Mouse (Mus musculus) spleen, embryonic (tissue): ENCODE measurements around the gene Btnl1.

Source experiments
- CTCF ChIA-PET: fragments of 350-600 bp; sonication (Branson Sonifier 250); formaldehyde crosslinking; loops from one replicate; lab custom pipeline; 2022; lab: Charles Lee

Btnl1 gene

GRCm38 (mm10) chr17:34383212-34383611 is 6.3 kb downstream of the Btnl1 start:
- CTCF ChIA-PET: interaction anchor here (0.6 kb wide), 1 partner anchor 58 kb away, joined by 3 read pairs; the partner anchor contains the start of gene H2-Eb2

DNA sequence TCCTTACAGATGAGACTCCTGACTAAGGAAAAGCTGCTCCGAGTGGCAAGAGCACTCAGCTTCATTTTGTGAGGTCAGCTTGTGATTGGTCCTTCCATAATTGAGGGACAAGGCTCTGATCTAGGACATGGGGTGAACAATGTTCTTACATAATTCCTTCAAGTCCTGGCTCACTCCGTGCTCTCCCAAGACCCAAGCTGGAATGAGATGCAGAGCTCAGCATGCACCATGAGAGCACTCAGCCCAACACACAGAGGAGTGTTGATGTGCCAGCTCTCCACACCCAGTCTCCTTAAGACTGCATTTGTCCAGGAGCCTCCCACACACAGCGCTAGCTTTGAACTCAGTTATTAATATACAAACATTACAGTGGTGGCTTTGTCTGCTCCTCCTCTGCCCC is 7.8 kb downstream of the Btnl1 start:
- CTCF ChIA-PET: interaction anchor here (0.6 kb wide), 1 partner anchor 175 kb away, joined by 3 read pairs; no protein-coding TSS in a partner anchor

DNA sequence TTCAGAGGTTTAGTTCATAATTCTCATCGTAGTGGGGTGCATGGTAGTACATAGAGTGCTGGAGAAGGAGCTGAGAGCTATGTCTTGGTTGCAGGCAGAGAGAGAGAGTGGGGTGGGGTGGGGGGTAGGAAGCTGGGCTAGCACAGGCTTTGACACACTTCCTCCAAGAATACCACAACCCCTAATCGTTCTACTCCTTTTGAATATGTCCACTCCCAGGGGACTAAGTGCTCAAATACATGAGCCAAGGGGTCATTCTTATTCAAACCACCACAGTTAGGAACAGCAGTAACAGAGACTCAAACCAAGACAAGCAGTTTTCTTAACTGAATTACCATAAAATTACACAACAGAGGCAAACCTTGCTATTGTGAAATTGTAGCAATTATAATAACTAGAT is 9.7 kb downstream of the Btnl1 start:
- CTCF ChIA-PET: no interaction called here

GRCm38 (mm10) chr17:34388513-34388912 is 11.6 kb downstream of the Btnl1 start:
- CTCF ChIA-PET: interaction anchor here (1.1 kb wide), 1 partner anchor 19 kb away, joined by 4 read pairs; no protein-coding TSS in a partner anchor

GRCm38 (mm10) chr17:34391507-34391906 is 14.6 kb downstream of the Btnl1 start:
- CTCF ChIA-PET: interaction anchor here (1.2 kb wide), 1 partner anchor 118 kb away, joined by 3 read pairs; no protein-coding TSS in a partner anchor

DNA sequence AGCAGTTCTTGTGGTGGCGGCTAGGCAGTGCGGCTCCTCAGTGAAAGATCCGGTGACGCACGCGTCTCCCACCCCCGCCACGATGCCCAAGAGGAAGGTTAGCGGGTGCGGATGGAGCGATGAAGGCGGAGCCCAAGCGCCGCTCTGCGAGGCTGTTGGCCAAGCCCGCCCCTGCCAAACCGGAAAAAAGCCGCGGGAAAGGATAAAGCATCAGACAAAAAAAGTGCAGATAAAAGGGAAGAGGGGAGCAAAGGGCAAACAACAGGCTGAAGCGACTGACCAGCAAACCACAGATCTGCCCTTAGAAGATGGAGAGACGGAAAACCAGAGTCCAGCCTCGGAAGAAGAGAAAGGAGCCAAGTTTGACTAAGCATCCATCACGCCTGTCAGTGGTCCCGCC is 15.4 kb downstream of the Btnl1 start:
- CTCF ChIA-PET: interaction anchor here (0.7 to 1.2 kb wide), 2 partner anchors 11 to 119 kb away, joined by 3 to 4 read pairs; no protein-coding TSS in a partner anchor

- CTCF ChIA-PET: interaction anchor here (0.8 kb wide), 1 partner anchor 14 kb away, joined by 5 read pairs; no protein-coding TSS in a partner anchor
These were observed 20.4 kb downstream of the Btnl1 start for GRCm38 (mm10) chr17:34397357-34397756.

- CTCF ChIA-PET: interaction anchor here (0.6 to 0.8 kb wide), 5 partner anchors 14 to 350 kb away, joined by 3 to 9 read pairs (median 5); no protein-coding TSS in a partner anchor
These were observed 21.3 kb downstream of the Btnl1 start for GRCm38 (mm10) chr17:34398058-34398710.

- CTCF ChIA-PET: interaction anchor here (0.6 to 0.7 kb wide), 7 partner anchors 16 to 454 kb away, joined by 3 to 9 read pairs (median 4); no protein-coding TSS in a partner anchor
These were observed 21.9 kb downstream of the Btnl1 start, which contains the start of gene BC051142 for GRCm38 (mm10) chr17:34398711-34399393. TSS of gene BC051142 (plus strand) at chr17:34398820.

DNA sequence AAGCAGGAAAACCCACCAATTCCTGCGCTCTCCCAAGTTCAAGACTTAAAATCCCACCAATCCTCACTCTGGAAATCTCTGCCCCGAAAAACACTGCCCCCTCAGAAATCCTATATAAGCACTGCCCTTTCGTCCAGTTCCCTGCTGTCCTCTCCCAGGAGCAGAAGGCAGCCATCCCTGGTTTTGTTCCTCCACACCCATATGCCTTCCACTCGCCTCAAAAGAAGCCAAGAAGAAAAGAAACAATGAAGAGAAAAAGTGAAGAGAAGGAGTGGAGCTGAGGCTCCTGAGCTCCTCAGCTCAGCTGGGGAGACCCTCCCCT is 22.4 kb downstream of the Btnl1 start:
- CTCF ChIA-PET: interaction anchor here (0.6 to 0.7 kb wide), 4 partner anchors 16 to 455 kb away, joined by 3 to 7 read pairs (median 3); no protein-coding TSS in a partner anchor

GRCm38 (mm10) chr17:34411117-34411516 is 34.2 kb downstream of the Btnl1 start:
- CTCF ChIA-PET: interaction anchor here (0.5 to 1.1 kb wide), 2 partner anchors 13 to 916 kb away, joined by 3 to 5 read pairs; no protein-coding TSS in a partner anchor

DNA sequence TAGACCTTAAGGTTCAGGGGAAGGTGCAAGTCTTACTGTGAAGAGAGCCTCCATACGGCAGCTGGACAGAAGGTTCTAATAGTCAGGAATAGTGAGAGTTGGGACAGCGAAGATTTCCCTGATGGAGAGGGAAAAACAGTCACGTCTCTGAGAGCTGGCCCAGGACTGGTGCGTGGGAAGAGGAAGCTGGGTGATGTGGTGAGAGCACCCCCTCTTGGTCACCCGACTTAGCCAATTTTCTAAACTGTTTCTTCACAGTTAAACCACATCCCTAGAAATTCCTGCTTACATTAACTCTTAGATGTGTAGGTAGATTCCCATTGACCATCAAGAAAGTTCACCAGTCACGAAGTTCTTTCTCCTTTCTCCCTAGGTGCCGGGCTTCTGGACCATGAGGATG is 43.1 kb downstream of the Btnl1 start:
- CTCF ChIA-PET: no interaction called here

- CTCF ChIA-PET: no interaction called here
These were observed 50.7 kb downstream of the Btnl1 start for GRCm38 (mm10) chr17:34427597-34427996.
